Mouse (Mus musculus) liver, postnatal 0 days (tissue): ENCODE measurements around the gene Brwd1.

ENCODE experiments used
- CTCF ChIP-seq: sonication (generic); IDR thresholded peaks from 2 replicates; pipeline ENCODE4 v1.5.1; 2016; ENCODE audit warnings: antibody characterized with exemption, low read depth
- EP300 ChIP-seq: IDR thresholded peaks from 2 replicates; pipeline ENCODE4 v1.6.1; 2016; ENCODE audit warnings: antibody characterized with exemption, low read depth, mild to moderate bottlenecking

DNA sequence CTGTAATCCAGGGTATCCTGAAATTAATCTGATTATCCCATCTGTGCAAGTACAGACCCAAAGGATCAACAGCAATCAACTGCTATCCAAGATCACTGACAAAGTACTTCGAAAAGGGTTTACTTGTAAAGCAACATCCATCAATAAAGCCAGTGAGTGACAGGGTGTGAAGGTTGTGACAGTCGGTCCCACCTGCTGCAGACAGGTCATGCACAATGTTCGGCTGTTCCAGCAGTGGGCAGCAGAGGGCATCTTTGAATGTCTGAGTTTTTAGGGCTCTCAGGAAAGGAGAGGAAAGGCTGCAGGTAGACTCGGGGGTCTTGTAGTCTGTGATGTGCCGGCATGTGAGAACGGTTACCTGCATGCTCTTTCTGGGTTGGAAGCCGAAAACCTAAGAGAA is 98.7 kb downstream of the Brwd1 start:
- TF ChIP-seq CTCF = peak; percentile 63
- TF ChIP-seq EP300 = no peak
